Mouse (Mus musculus): ENCODE results near the gene Ccdc148.

Gene Ccdc148

DNA sequence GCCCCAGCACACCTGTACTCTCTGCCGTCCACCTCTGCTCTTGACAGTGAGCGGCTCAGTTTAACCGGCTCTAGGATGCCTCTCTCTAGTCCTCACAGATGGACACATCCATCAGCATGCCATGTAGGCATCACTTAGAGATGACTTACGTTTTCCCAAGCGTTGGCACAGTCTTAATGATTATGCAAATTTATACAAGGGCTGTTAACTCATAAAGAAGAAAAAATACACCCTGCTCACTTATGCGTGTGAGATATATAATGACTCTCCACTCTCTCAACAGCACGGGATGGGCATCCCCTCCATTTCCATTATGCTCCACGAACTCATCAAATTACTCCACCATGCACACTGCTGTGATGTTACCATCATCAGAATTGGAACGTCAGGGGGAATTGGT, 386.6 kb downstream of the Ccdc148 start:
- DNase-seq, result no peak

Data from thymus, adult 18-20 months (tissue).